Mouse (Mus musculus) embryonic fibroblast, embryonic 13.5 days (primary cell): ENCODE results near the gene Ddit4. TPM values are rescaled to one million over a fixed set of nuclear protein-coding genes. Genes with fewer than 3 reads are reported as not detected.

Experiments
- H3K27ac ChIP-seq: 2 replicates; pipeline ENCODE4 v1.5.1; 2012; ENCODE audit warnings: low read length, control low read depth, inconsistent platforms; ENCODE audit not compliant: insufficient read depth
- H3K4me1 ChIP-seq: 2 replicates; pipeline ENCODE4 v1.6.1; 2011; ENCODE audit warnings: low read length; ENCODE audit not compliant: control insufficient read depth, insufficient read depth
- H3K4me3 ChIP-seq: 2 replicates; pipeline ENCODE4 v1.5.1; 2011; ENCODE audit warnings: mild to moderate bottlenecking, control low read depth, low read length; ENCODE audit not compliant: insufficient read depth
- CTCF ChIP-seq: IDR thresholded peaks from 2 replicates; pipeline ENCODE4 v1.5.1; 2011; ENCODE audit warnings: mild to moderate bottlenecking, control low read depth, low read length, moderate library complexity, borderline replicate concordance; ENCODE audit not compliant: insufficient read depth
- POLR2A ChIP-seq: IDR thresholded peaks from 2 replicates; pipeline ENCODE4 v1.6.1; 2011; ENCODE audit warnings: low read depth, mild to moderate bottlenecking, control low read depth, low read length, moderate library complexity
- polyA plus RNA-seq: library from polyadenylated mRNA; stranded (reverse); fragments of >200 nt; gene quantifications from 2 replicates; pipeline ENCODE4 v1.2.4, GENCODE M21; 2011; ENCODE audit warnings: low read depth; ENCODE audit not compliant: missing spikeins, insufficient read length

Gene Ddit4
- polyA plus RNA-seq, 1 experiment = 150 TPM

DNA sequence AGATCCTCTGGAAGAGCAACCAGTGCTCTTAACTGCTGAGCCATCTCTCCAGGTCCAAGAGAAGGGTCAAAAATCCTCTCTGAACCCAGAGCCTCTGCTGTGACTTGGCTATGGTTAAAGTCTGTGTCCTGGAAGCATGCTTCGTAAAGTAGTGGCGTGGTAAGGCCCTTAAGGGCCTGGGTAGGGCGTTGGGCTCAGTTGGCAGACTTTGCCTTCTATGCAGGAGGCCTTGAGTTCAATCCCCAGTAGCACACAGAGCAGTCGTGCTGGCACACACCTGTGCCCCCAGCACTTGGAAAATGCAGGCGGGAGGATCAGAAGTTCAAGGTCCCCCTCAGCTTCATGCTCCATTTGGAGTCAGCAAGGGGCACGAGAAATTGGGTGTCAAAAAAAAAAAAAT lies 21.4 kb upstream of the Ddit4 start:
- no peaks in the 10 kb centered on the region; the same call in 1 of the 2 replicates for H3K4me1 ChIP-seq
- no peak for TF ChIP-seq POLR2A
- TF ChIP-seq CTCF = no peak
- no peak overlapping the region for H3K4me3 ChIP-seq
- H3K27ac ChIP-seq = no peak overlapping the region

DNA sequence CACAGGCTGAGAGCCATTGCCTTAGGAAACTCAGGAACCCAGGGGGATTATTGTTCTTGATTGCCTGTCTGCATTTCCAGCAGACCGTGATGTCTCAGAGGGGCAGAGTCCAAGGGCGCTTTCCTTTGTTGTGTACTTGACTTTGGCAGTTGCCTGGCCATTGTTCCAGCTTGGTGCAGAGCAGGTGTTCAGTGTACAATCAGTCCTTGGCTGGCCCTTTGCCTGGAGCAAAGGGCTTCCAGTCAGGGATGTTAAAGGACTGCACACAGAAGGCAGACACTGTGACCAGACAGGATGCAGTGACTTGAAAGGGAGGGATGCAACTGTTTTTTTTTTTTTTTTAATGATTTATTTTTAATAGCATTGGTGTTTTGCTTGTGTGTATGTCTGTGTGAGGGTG lies 20.9 kb upstream of the Ddit4 start:
- no peaks in the 10 kb centered on the region; the same call in 1 of the 2 replicates for H3K4me1 ChIP-seq
- TF ChIP-seq CTCF (no peak), POLR2A (no peak)
- H3K27ac ChIP-seq = no peak overlapping the region
- H3K4me3 ChIP-seq = no peak overlapping the region

DNA sequence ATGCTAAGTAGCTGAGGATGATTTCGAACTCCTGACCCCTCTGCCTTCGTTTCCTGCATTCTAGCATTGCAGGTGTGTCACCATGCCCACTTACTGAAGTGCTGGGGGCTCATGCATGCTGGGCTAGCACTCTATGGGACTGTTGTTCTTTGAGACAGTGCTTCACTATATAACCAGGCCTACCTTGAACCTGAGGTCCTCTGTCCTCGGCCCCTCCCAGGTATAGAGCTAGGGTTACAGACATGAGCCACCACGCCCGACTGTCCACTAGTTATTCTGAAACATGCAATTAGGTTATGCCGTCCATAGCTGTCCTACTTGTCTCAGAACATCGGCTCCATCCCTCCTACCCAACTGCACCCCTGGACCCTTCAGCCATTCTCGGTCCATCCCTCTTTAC lies 20.2 kb upstream of the Ddit4 start:
- no peak overlapping the region for H3K4me3 ChIP-seq
- no peak overlapping the region for H3K27ac ChIP-seq
- TF ChIP-seq POLR2A = no peak
- H3K4me1 ChIP-seq = no peaks in the 10 kb centered on the region; the same call in 1 of the 2 replicates

DNA sequence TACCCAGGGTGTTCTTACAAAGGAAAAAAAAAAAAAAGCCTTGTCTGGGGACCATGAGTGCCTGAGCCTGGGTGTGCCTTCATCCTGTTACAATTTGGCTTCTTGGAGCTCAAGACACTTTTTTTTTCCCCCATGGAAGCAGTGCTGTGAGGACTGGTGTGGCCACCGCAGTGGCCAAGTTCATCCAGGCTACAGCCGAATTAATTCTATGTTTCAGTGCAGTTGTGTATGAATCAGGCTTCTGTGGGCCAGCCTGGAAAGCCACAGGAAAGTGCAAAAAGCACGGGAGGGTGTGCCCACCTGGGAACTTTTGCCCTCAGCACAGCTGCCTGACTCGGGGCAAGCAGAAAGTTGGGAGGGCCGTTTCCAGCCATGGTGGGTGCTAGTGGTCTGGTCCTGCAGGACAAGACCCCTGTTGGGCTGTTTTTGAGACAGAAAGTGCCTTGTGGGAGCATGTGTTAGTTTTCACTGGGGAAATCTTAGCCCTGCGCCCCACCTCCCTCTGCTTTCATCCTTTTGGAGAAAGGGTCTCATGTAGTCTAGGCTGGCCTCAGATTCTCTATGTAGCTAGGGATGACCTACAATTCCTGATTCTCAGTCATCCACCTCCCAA lies 18.9 kb upstream of the Ddit4 start:
- Histone ChIP-seq H3K4me1 (no peaks in the 10 kb centered on the region; the same call in 1 of the 2 replicates), H3K4me3 (0 out of 2 replicates have a peak overlapping the region, but pooled peaks have one; percentile 23), H3K27ac (no peak overlapping the region)
- TF ChIP-seq POLR2A = peak; percentile 23; the same call in 1 of the 2 replicates
- TF ChIP-seq CTCF = no peak

DNA sequence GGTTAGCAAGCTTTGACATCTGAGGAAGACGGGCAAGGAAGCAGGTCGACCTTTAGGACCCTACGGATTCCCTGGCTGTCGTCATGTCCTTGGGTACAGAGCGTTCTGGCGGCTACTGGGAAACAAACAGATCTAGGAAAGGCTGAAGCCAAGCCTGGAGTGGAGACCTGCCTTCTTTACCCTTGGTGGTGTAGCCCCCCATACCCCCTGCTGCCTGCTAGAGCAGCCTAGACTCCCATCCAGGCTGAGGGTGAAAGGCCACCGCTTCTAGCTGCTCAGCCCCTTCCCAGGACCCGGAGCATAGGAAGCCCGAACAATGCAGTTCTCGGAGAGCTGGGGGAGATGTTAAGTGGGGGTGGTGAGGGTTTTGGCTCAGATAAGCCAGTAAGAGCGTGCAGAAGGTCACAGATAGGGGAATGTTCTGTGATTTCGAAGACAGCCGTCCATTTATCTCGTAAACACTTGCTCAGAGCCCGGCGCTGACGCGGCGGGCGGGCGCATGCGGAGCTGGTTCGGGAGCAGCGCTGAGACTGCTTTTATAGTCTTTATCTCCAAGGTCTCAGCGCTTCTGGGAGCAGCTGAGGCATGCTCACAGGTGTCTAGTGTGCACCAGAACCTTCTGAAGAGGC lies 18.3 kb upstream of the Ddit4 start:
- H3K4me3 ChIP-seq = peak overlapping the region; percentile 23
- H3K27ac ChIP-seq = no peak overlapping the region
- H3K4me1 ChIP-seq = no peaks in the 10 kb centered on the region; the same call in 1 of the 2 replicates
- TF ChIP-seq POLR2A (peak; percentile 55), CTCF (no peak)

DNA sequence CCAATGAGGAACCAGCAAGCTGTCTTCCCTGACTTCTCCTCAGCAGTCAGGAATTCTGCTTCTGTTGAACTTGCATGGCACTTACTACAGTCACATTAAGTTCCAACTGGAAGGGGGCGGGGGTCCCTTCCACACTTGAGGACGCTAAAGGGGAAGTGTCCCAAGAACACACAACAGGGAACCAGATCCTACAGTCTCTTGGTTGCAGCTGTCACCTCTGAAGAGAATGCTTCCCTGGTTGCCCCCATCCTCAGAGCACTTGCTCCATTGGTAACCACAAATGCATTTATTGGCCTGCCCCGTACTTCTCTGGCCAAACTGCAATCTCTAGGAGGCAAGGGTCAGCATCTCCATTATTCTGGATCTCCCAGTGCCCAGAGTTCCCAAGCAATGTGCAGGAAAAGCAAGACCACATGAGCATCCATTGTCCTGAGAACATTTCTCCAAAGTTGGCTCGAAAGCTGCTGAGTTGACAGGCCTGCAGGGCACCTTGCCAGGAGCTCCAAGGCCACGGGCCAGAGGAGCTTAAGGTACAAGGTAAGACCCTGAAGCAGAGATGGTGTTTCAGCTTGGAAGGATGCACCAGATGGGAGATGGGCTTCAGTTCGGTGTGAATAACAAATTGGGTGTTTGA lies 15.8 kb upstream of the Ddit4 start:
- Histone ChIP-seq H3K27ac (no peak overlapping the region), H3K4me3 (no peak overlapping the region), H3K4me1 (no peaks in the 10 kb centered on the region)
- no peak for TF ChIP-seq POLR2A
- no peak for TF ChIP-seq CTCF

DNA sequence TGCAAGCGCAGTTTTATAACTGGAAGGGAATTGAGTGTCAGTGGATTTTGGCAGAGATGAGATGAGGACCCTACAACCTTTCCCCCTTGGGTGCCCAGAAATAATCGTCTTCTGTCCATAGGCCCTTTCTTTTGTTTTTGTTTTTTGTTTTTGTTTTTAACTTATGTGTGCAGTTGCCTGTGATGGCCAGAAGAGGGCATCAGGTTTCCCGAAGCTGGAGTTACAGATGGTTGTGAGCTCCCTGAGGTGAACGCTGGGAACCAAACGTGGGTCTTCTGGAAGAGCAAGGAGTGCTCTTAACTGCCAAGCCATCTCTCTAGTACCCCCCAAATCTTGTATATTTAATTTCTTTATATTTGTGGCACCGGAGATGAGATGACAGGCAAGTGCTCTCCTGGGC lies 15.1 kb upstream of the Ddit4 start:
- TF ChIP-seq POLR2A (no peak), CTCF (no peak)
- no peak overlapping the region for H3K4me3 ChIP-seq
- H3K4me1 ChIP-seq = no peaks in the 10 kb centered on the region
- no peak overlapping the region for H3K27ac ChIP-seq

DNA sequence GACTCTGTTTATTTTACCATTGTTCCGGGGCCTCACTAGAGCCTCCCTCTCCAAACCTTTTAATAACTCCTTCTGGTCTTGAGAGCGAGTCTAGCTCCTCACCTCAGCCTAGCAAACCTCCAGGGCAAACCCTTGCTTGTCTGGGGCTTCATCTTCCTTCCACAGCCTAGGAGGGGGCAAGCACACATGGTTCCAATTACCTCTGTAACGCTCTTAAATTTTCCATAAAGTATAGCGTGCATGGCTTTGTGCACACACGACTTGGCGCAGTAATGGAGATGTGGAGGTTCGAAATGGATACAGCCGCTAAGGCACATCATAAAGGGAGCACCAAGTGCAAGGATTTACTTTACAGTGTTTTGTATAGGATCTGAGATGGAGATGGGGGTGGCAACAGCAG lies 14.2 kb upstream of the Ddit4 start:
- no peak for TF ChIP-seq CTCF
- TF ChIP-seq POLR2A = no peak
- H3K4me3 ChIP-seq = no peak overlapping the region
- H3K4me1 ChIP-seq = no peaks in the 10 kb centered on the region
- H3K27ac ChIP-seq = peak overlapping the region; percentile 57

DNA sequence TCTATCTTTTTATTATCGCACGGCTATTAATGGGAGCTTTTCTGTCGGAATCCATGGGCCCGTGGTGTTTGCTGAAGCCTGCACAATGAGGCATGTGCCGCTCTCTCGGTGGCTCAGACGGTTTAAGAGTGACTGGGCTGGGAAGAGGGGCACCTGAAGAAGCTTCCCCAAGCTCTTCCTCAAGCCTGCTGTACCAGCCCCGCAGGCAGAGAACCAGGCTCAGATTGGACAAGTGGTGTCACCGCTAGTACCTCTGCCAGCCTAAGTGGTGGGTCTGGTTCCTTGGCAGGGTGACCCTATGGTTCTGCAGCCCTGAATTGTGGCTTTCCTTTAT lies 13.7 kb upstream of the Ddit4 start:
- TF ChIP-seq CTCF = no peak
- TF ChIP-seq POLR2A = no peak
- H3K4me3 ChIP-seq = no peak overlapping the region
- H3K27ac ChIP-seq = peak overlapping the region; percentile 57
- no peaks in the 10 kb centered on the region for H3K4me1 ChIP-seq
